Mouse (Mus musculus) kidney, postnatal 14 days (tissue): ENCODE measurements at regions not wholly inside any gene's neighbourhood (a gene's known extent, or its start where the extent isn't known, plus 50 kb on each side); places are given as distances from the start of the nearest gene placed in this dataset.
"Not testable (repeated sequence)": the region's sequence is repeated elsewhere in the genome, so short reads cannot be mapped to it uniquely, and the experiment has no call there.

Source experiments
- DNase-seq: peaks from one replicate; pipeline ENCODE4 v3.0.0; 2022; ENCODE audit warnings: mixed read lengths

- DNase-seq: no peak
Measured at GRCm38 (mm10) chr4:53261556-53262140, 102.0 kb upstream of the Abca1 start.

- peak; percentile 82 for DNase-seq
Measured at GRCm38 (mm10) chr4:53258975-53259374, 99.3 kb upstream of the Abca1 start.

- DNase-seq: no peak
Measured at GRCm38 (mm10) chr4:53256996-53257395, 97.3 kb upstream of the Abca1 start.

GRCm38 (mm10) chr4:53254483-53254882 lies 94.8 kb upstream of the Abca1 start:
- no peak for DNase-seq

GRCm38 (mm10) chr4:53253680-53254079 lies 94.0 kb upstream of the Abca1 start:
- no peak for DNase-seq

GRCm38 (mm10) chr4:53250325-53250724 lies 90.6 kb upstream of the Abca1 start:
- DNase-seq: no peak

GRCm38 (mm10) chr4:53246083-53246747 lies 86.5 kb upstream of the Abca1 start:
- peak; percentile 72 for DNase-seq

GRCm38 (mm10) chr4:53245553-53245952 lies 85.9 kb upstream of the Abca1 start:
- DNase-seq: no peak

- not testable (repeated sequence) for DNase-seq
Measured at GRCm38 (mm10) chr4:53243473-53243872, 83.8 kb upstream of the Abca1 start.

- DNase-seq: no peak
Measured at GRCm38 (mm10) chr4:53239856-53240255, 80.2 kb upstream of the Abca1 start.

- no peak for DNase-seq
Measured at GRCm38 (mm10) chr4:53238314-53239259, 78.9 kb upstream of the Abca1 start.

GRCm38 (mm10) chr4:53235870-53236269 lies 76.2 kb upstream of the Abca1 start:
- DNase-seq: no peak

GRCm38 (mm10) chr4:53232436-53232835 lies 72.7 kb upstream of the Abca1 start:
- DNase-seq: no peak

GRCm38 (mm10) chr4:53231867-53232266 lies 72.2 kb upstream of the Abca1 start:
- no peak for DNase-seq

- DNase-seq: no peak
Measured at GRCm38 (mm10) chr4:53231046-53231445, 71.4 kb upstream of the Abca1 start.

GRCm38 (mm10) chr4:53228444-53228843 lies 68.7 kb upstream of the Abca1 start:
- DNase-seq: no peak

GRCm38 (mm10) chr4:53227771-53228170 lies 68.1 kb upstream of the Abca1 start:
- DNase-seq: no peak

GRCm38 (mm10) chr4:53227071-53227470 lies 67.4 kb upstream of the Abca1 start:
- DNase-seq: no peak

GRCm38 (mm10) chr4:53226376-53226775 lies 66.7 kb upstream of the Abca1 start:
- no peak for DNase-seq

GRCm38 (mm10) chr4:53223379-53223778 lies 63.7 kb upstream of the Abca1 start:
- DNase-seq: no peak

GRCm38 (mm10) chr4:53220809-53221208 lies 61.1 kb upstream of the Abca1 start:
- DNase-seq: no peak

GRCm38 (mm10) chr4:53219351-53219750 lies 59.7 kb upstream of the Abca1 start:
- DNase-seq: peak; percentile 70

- peak; percentile 49 for DNase-seq
Measured at GRCm38 (mm10) chr4:53218752-53219151, 59.1 kb upstream of the Abca1 start.

GRCm38 (mm10) chr4:53218291-53218640 lies 58.6 kb upstream of the Abca1 start:
- no peak for DNase-seq
